ENCODE assay signal across 28 mouse cellular contexts in the genomic region with DNA sequence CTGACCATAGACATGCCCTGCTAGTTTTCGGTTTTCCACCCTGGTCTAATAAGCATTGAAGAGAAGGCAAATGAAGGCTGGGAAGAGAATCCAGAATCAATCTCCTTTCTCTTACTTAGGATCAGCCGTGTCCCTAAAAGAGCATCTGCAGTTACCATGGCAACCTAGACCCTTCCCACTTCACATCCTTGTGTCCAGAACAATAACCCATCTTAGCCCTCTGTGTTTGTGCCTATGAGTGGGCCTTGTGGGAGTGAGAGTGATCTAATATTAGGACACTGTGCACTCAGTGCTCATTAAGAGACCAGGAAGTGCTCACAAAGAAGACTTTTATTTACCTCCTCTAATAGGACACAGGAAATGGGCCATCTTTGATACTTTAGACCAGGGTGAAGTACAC.
A peak's percentile ranks its signal among the peaks of the same experiment; 100 is the strongest.
DNase-seq lines count a peak whose midpoint lies in the region; ATAC-seq and TF ChIP-seq lines count a peak whose summit lies in the region.
"Had no signal": no experiment of that assay in that cellular context is flagged by ENCODE, and none has a peak within 500 bp of the region (broad histone marks: within the 10 kb centered on the region; RNA-seq: fewer than 3 reads in every experiment).

No protein-coding gene starts in this region.

- TF ChIP-seq CTCF in hindbrain, postnatal 0 days (IDR thresholded peaks at IDR 0.05; ENCODE audit: low read depth), result no peak

- no peak for DNase-seq in forebrain, embryonic 10.5 days (ENCODE audit: extremely low spot score, low spot score)
- no peak for DNase-seq in hindbrain, postnatal 0 days (ENCODE audit: low spot score)
- DNase-seq in hindbrain, embryonic 11.5 days (ENCODE audit: low spot score), result no peak
- DNase-seq in gastrocnemius, postnatal 10 days, result no peak
- DNase-seq in c-Kit-positive CD71-positive TER-119-positive erythroid progenitor cells, embryonic 14.5 days (ENCODE audit: low spot score), result no peak
- DNase-seq: adrenal gland, postnatal 14 days; B cell, adult 2 months; cerebellum, adult 9-10 months; gastrocnemius, postnatal 14 days; heart, adult 18-20 months; heart, postnatal 14 days; kidney, adult 11 months; kidney, postnatal 36 days; lung, adult 18-20 months; lung, postnatal 10 days; right cerebral cortex, postnatal 25 days; spleen, adult 18-20 months; thymus, postnatal 14 days had no signal

- H3K4me3 ChIP-seq in forebrain, embryonic 12.5 days (replicated peaks), result no peak overlapping the region
- no peak overlapping the region for H3K4me3 ChIP-seq in forebrain, embryonic 10.5 days
- no peak overlapping the region for H3K4me3 ChIP-seq in hindbrain, postnatal 0 days (ENCODE audit: low read length)
- H3K4me3 ChIP-seq in hindbrain, embryonic 11.5 days (ENCODE audit: low read depth, low read length), result no peak overlapping the region
- no peak overlapping the region for H3K4me3 ChIP-seq in midbrain, embryonic 12.5 days
- H3K4me3 ChIP-seq in midbrain, embryonic 16.5 days (ENCODE audit: low read depth, low read length), result no peak overlapping the region
- H3K4me3 ChIP-seq: heart, embryonic 13.5 days; hindbrain, embryonic 12.5 days; kidney, embryonic 15.5 days; limb, embryonic 13.5 days; liver, embryonic 12.5 days had no signal

- ATAC-seq in forebrain, embryonic 12.5 days (ENCODE audit: low FRiP score), result peak; percentile 60; the same call in 1 of the 2 replicates
- ATAC-seq in hindbrain, postnatal 0 days, result 0 out of 2 replicates have a peak, but pooled peaks have one; percentile 41
- no peak for ATAC-seq in hindbrain, embryonic 11.5 days (ENCODE audit: low FRiP score)
- ATAC-seq in midbrain, embryonic 12.5 days (ENCODE audit: low FRiP score, low read depth), result 0 out of 2 replicates have a peak, but pooled peaks have one; percentile 41
- peak; percentile 51; the same call in 1 of the 2 replicates for ATAC-seq in midbrain, embryonic 16.5 days
- ATAC-seq: liver, embryonic 12.5 days had no signal

- no peak overlapping the region for H3K9ac ChIP-seq in forebrain, embryonic 12.5 days
- no peak overlapping the region for H3K9ac ChIP-seq in hindbrain, postnatal 0 days (replicated peaks; ENCODE audit: low read length)
- no peak overlapping the region for H3K9ac ChIP-seq in hindbrain, embryonic 11.5 days (ENCODE audit: low read depth, low read length)
- H3K9ac ChIP-seq in midbrain, embryonic 12.5 days (replicated peaks), result no peak overlapping the region
- H3K9ac ChIP-seq in midbrain, embryonic 16.5 days (ENCODE audit: low read depth, low read length), result no peak overlapping the region
- H3K9ac ChIP-seq: heart, embryonic 13.5 days; hindbrain, embryonic 12.5 days; kidney, embryonic 15.5 days; limb, embryonic 13.5 days; liver, embryonic 12.5 days had no signal

- H3K27ac ChIP-seq in forebrain, embryonic 12.5 days, result no peak overlapping the region
- no peak overlapping the region for H3K27ac ChIP-seq in forebrain, embryonic 10.5 days
- H3K27ac ChIP-seq in hindbrain, postnatal 0 days, result no peak overlapping the region
- H3K27ac ChIP-seq in hindbrain, embryonic 11.5 days (ENCODE audit: low read depth, low read length), result no peak overlapping the region
- H3K27ac ChIP-seq in midbrain, embryonic 12.5 days (replicated peaks), result no peak overlapping the region
- no peak overlapping the region for H3K27ac ChIP-seq in midbrain, embryonic 16.5 days (ENCODE audit: low read length)
- H3K27ac ChIP-seq: heart, embryonic 13.5 days; hindbrain, embryonic 12.5 days; kidney, embryonic 15.5 days; limb, embryonic 13.5 days; liver, embryonic 12.5 days had no signal

- no peaks in the 10 kb centered on the region for H3K9me3 ChIP-seq in forebrain, embryonic 12.5 days
- H3K9me3 ChIP-seq in forebrain, embryonic 10.5 days, result no peaks in the 10 kb centered on the region
- H3K9me3 ChIP-seq in hindbrain, postnatal 0 days (ENCODE audit: low read length), result no peaks in the 10 kb centered on the region
- H3K9me3 ChIP-seq in hindbrain, embryonic 11.5 days (ENCODE audit: control insufficient read depth, low read length), result no peaks in the 10 kb centered on the region
- no peaks in the 10 kb centered on the region for H3K9me3 ChIP-seq in midbrain, embryonic 12.5 days
- H3K9me3 ChIP-seq in midbrain, embryonic 16.5 days (replicated peaks; ENCODE audit: control insufficient read depth, low read length, poor library complexity, severe bottlenecking), result no peaks in the 10 kb centered on the region
- H3K9me3 ChIP-seq: G1E; heart, embryonic 13.5 days; hindbrain, embryonic 12.5 days; kidney, embryonic 15.5 days; limb, embryonic 13.5 days; liver, embryonic 12.5 days had no signal

- no peaks in the 10 kb centered on the region for H3K36me3 ChIP-seq in forebrain, embryonic 12.5 days (replicated peaks)
- no peaks in the 10 kb centered on the region for H3K36me3 ChIP-seq in forebrain, embryonic 10.5 days (replicated peaks)
- H3K36me3 ChIP-seq in hindbrain, postnatal 0 days (ENCODE audit: insufficient read depth, low read length), result no peaks in the 10 kb centered on the region
- no peaks in the 10 kb centered on the region for H3K36me3 ChIP-seq in hindbrain, embryonic 11.5 days (ENCODE audit: control insufficient read depth, insufficient read depth, low read length)
- no peaks in the 10 kb centered on the region for H3K36me3 ChIP-seq in midbrain, embryonic 12.5 days
- no peaks in the 10 kb centered on the region for H3K36me3 ChIP-seq in midbrain, embryonic 16.5 days (ENCODE audit: control insufficient read depth, insufficient read depth, low read length)
- H3K36me3 ChIP-seq: G1E; heart, embryonic 13.5 days; hindbrain, embryonic 12.5 days; kidney, embryonic 15.5 days; limb, embryonic 13.5 days; liver, embryonic 12.5 days had no signal

- H3K4me2 ChIP-seq in forebrain, embryonic 12.5 days, result no peak overlapping the region
- no peak overlapping the region for H3K4me2 ChIP-seq in hindbrain, postnatal 0 days (ENCODE audit: low read depth, low read length)
- no peak overlapping the region for H3K4me2 ChIP-seq in hindbrain, embryonic 11.5 days (replicated peaks; ENCODE audit: low read depth, low read length)
- no peak overlapping the region for H3K4me2 ChIP-seq in midbrain, embryonic 12.5 days (replicated peaks)
- H3K4me2 ChIP-seq in midbrain, embryonic 16.5 days (ENCODE audit: low read length), result no peak overlapping the region
- H3K4me2 ChIP-seq: heart, embryonic 13.5 days; hindbrain, embryonic 12.5 days; kidney, embryonic 15.5 days; limb, embryonic 13.5 days; liver, embryonic 12.5 days had no signal

- whole genome bisulfite sequencing in forebrain, embryonic 12.5 days, result 36% methylated on average over 2 of the region's 2 CpGs
- WGBS in forebrain, embryonic 10.5 days, result 57% methylated on average over 2 of the region's 2 CpGs
- WGBS in hindbrain, postnatal 0 days, result 45% methylated on average over 2 of the region's 2 CpGs
- 47% methylated on average over 2 of the region's 2 CpGs for WGBS in hindbrain, embryonic 11.5 days
- WGBS in midbrain, embryonic 12.5 days, result 35% methylated on average over 2 of the region's 2 CpGs
- WGBS in midbrain, embryonic 16.5 days, result 34% methylated on average over 2 of the region's 2 CpGs

- H3K27me3 ChIP-seq in forebrain, embryonic 12.5 days, result peaks cover 37% of the 10 kb centered on the region
- H3K27me3 ChIP-seq in forebrain, embryonic 10.5 days (ENCODE audit: poor library complexity, severe bottlenecking), result peaks cover 61% of the 10 kb centered on the region
- no peaks in the 10 kb centered on the region for H3K27me3 ChIP-seq in hindbrain, postnatal 0 days (ENCODE audit: insufficient read depth, low read length)
- no peaks in the 10 kb centered on the region for H3K27me3 ChIP-seq in hindbrain, embryonic 11.5 days (ENCODE audit: control insufficient read depth, insufficient read depth, low read length)
- H3K27me3 ChIP-seq in midbrain, embryonic 12.5 days, result no peaks in the 10 kb centered on the region; the same call in 1 of the 2 replicates
- no peaks in the 10 kb centered on the region for H3K27me3 ChIP-seq in midbrain, embryonic 16.5 days (ENCODE audit: control insufficient read depth, insufficient read depth, low read depth, low read length)
- H3K27me3 ChIP-seq: CH12.LX; heart, embryonic 13.5 days; hindbrain, embryonic 12.5 days; kidney, embryonic 15.5 days; limb, embryonic 13.5 days; liver, embryonic 12.5 days had no signal

- peaks cover 10% of the 10 kb centered on the region; the same call in 1 of the 2 replicates for H3K4me1 ChIP-seq in forebrain, embryonic 12.5 days
- H3K4me1 ChIP-seq in forebrain, embryonic 10.5 days, result peaks cover 28% of the 10 kb centered on the region
- H3K4me1 ChIP-seq in hindbrain, postnatal 0 days (ENCODE audit: insufficient read depth, low read length), result peaks cover 3% of the 10 kb centered on the region; the same call in 1 of the 2 replicates
- H3K4me1 ChIP-seq in hindbrain, embryonic 11.5 days (replicated peaks; ENCODE audit: control insufficient read depth, insufficient read depth, low read length), result no peaks in the 10 kb centered on the region
- peaks cover 10% of the 10 kb centered on the region; the same call in 1 of the 2 replicates for H3K4me1 ChIP-seq in midbrain, embryonic 12.5 days
- 0 out of 2 replicates have a peak, but pooled peaks cover 5% of the 10 kb centered on the region for H3K4me1 ChIP-seq in midbrain, embryonic 16.5 days (ENCODE audit: control insufficient read depth, insufficient read depth, low read length)
